Mouse (Mus musculus) forebrain, embryonic 12.5 days (tissue): Measurements from ENCODE around the gene Ddx4. TPM values are rescaled to one million over a fixed set of nuclear protein-coding genes. Genes with fewer than 3 reads are reported as not detected.
"Not testable (repeated sequence)": the region's sequence is repeated elsewhere in the genome, so short reads cannot be mapped to it uniquely, and the experiment has no call there.

Experiments used
- ATAC-seq: fragments of 200-750 bp; cut with Nextera tagmentation; 2 replicates; pipeline ENCODE4 v1.8.0; 2017; ENCODE audit warnings: moderate TSS enrichment; ENCODE audit not compliant: low FRiP score
- H3K27ac ChIP-seq: fragments of 300-500 bp; sonication (generic); 2 replicates; pipeline ENCODE4 v1.5.1; 2016; ENCODE audit warnings: mild to moderate bottlenecking
- H3K27me3 ChIP-seq: fragments of 300-500 bp; sonication (generic); 2 replicates; pipeline ENCODE4 v1.6.1; 2016; ENCODE audit warnings: mild to moderate bottlenecking
- H3K36me3 ChIP-seq: fragments of 300-500 bp; sonication (generic); replicated peaks from 2 replicates; pipeline ENCODE4 v1.6.1; 2016; ENCODE audit warnings: mild to moderate bottlenecking
- H3K4me1 ChIP-seq: fragments of 300-500 bp; sonication (generic); 2 replicates; pipeline ENCODE4 v1.6.1; 2016
- H3K4me2 ChIP-seq: fragments of 300-500 bp; sonication (generic); 2 replicates; pipeline ENCODE4 v1.6.1; 2016; ENCODE audit warnings: mild to moderate bottlenecking, moderate library complexity
- H3K4me3 ChIP-seq: fragments of 300-500 bp; sonication (generic); replicated peaks from 2 replicates; pipeline ENCODE4 v1.5.1; 2016; ENCODE audit warnings: mild to moderate bottlenecking
- H3K9ac ChIP-seq: fragments of 300-500 bp; sonication (generic); 2 replicates; pipeline ENCODE4 v1.6.1; 2016; ENCODE audit warnings: mild to moderate bottlenecking
- H3K9me3 ChIP-seq: fragments of 300-500 bp; sonication (generic); 2 replicates; pipeline ENCODE4 v1.6.1; 2016
- WGBS: fragments of 180-500 bp; shearing (Covaris S2); methylation state at CpG from one replicate; pipeline ENCODE4 v1.1.7; 2016; 5-methylcytosine and 5-hydroxymethylcytosine counted together
- polyA plus RNA-seq: library from polyadenylated mRNA; unstranded; fragments of >200 nt; fragmentation: Nextera tagmentation; extraction: Ambion mirVana; gene quantifications from 2 replicates; pipeline ENCODE4 v1.2.1, GENCODE M21; 2016

Gene Ddx4
- polyA plus RNA-seq, 1 experiment from 2014 or later, result 0.86 TPM

DNA sequence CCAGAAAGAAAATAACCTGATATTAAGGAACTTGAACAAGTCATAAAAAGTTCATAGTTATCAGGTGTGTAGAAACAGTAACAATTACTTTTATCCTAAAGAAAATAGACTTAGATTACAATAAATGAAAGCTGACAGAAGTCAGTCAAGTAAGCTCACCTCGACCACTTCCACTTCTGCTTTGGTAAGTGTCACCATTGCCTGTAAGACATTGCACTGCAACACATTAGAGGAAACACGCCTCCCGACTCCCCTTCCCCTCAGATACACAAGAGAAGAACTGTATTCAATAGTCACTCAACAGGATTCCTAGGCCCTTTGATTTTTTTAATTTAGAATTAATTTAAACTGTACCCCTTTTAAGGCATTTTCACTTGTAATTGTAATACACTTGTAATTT is 27.7 kb downstream of the Ddx4 start:
- Histone ChIP-seq H3K4me3 (no peak overlapping the region), H3K4me1 (no peaks in the 10 kb centered on the region), H3K9ac (no peak overlapping the region), H3K27ac (no peak overlapping the region), H3K4me2 (no peak overlapping the region), H3K27me3 (no peaks in the 10 kb centered on the region), H3K36me3 (no peaks in the 10 kb centered on the region), H3K9me3 (no peaks in the 10 kb centered on the region)
- no peak for ATAC-seq
- 88% methylated on average over 3 of the region's 3 CpGs for WGBS

GRCm38 (mm10) chr13:112623656-112624055 is 28.6 kb downstream of the Ddx4 start:
- 68% methylated on average over 7 of the region's 7 CpGs for WGBS

DNA sequence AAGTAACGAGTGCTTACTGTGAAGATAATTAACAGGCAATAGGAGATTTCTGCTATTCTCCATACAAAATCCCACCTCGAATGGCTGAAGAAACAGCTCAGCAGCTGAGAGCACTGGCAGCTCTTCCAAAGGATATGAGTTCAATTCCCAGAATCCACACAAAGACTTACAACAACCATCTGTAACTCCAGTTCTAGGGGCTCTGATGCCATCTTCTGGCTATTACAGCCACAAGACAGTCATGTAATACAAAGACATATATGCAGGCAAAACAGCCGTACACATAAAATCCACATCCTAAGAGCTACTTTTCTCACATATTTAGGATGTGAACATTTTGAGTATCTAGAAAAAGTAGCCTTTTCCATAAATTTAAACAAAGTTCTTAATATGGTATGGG is 30.7 kb downstream of the Ddx4 start:
- no peak for ATAC-seq
- no peak overlapping the region for H3K27ac ChIP-seq
- no peaks in the 10 kb centered on the region for H3K4me1 ChIP-seq
- WGBS, result 76% methylated on average over 3 of the region's 3 CpGs
- no peak overlapping the region for H3K9ac ChIP-seq
- H3K27me3 ChIP-seq, result no peaks in the 10 kb centered on the region
- H3K4me3 ChIP-seq, result no peak overlapping the region
- H3K9me3 ChIP-seq, result no peaks in the 10 kb centered on the region
- no peaks in the 10 kb centered on the region for H3K36me3 ChIP-seq
- no peak overlapping the region for H3K4me2 ChIP-seq

More at GRCm38 (mm10) chr13:112623656-112624055, 28.6 kb downstream of the Ddx4 start:
- H3K27ac ChIP-seq, result no peak overlapping the region
- no peak for ATAC-seq
- no peak overlapping the region for H3K4me3 ChIP-seq
- H3K9me3 ChIP-seq, result no peaks in the 10 kb centered on the region
- H3K4me2 ChIP-seq, result no peak overlapping the region
- H3K9ac ChIP-seq, result no peak overlapping the region
- no peaks in the 10 kb centered on the region for H3K27me3 ChIP-seq
- H3K4me1 ChIP-seq, result no peaks in the 10 kb centered on the region
- no peaks in the 10 kb centered on the region for H3K36me3 ChIP-seq

GRCm38 (mm10) chr13:112608606-112609005 is 43.7 kb downstream of the Ddx4 start:
- no peak overlapping the region for H3K4me3 ChIP-seq
- no peak for ATAC-seq
- H3K4me1 ChIP-seq, result no peaks in the 10 kb centered on the region
- no peak overlapping the region for H3K9ac ChIP-seq
- H3K9me3 ChIP-seq, result no peaks in the 10 kb centered on the region
- H3K36me3 ChIP-seq, result no peaks in the 10 kb centered on the region
- H3K27ac ChIP-seq, result no peak overlapping the region
- 96% methylated on average over 3 of the region's 3 CpGs for WGBS
- H3K4me2 ChIP-seq, result no peak overlapping the region
- H3K27me3 ChIP-seq, result no peaks in the 10 kb centered on the region

GRCm38 (mm10) chr13:112604411-112604810 is 47.9 kb downstream of the Ddx4 start:
- ATAC-seq, result no peak
- Histone ChIP-seq H3K4me3 (no peak overlapping the region), H3K27me3 (no peaks in the 10 kb centered on the region), H3K27ac (no peak overlapping the region), H3K4me2 (no peak overlapping the region), H3K9ac (no peak overlapping the region), H3K9me3 (no peaks in the 10 kb centered on the region), H3K36me3 (no peaks in the 10 kb centered on the region), H3K4me1 (no peaks in the 10 kb centered on the region)
- WGBS, result 71% methylated on average over 4 of the region's 4 CpGs

- no peak for ATAC-seq
- no peaks in the 10 kb centered on the region for H3K36me3 ChIP-seq
- H3K27me3 ChIP-seq, result no peaks in the 10 kb centered on the region
- H3K4me2 ChIP-seq, result no peak overlapping the region
- H3K9ac ChIP-seq, result no peak overlapping the region
- H3K27ac ChIP-seq, result no peak overlapping the region
- no peaks in the 10 kb centered on the region for H3K4me1 ChIP-seq
- H3K9me3 ChIP-seq, result no peaks in the 10 kb centered on the region
- H3K4me3 ChIP-seq, result no peak overlapping the region
- 100% methylated on average over 1 of the region's 1 CpGs for WGBS
These were observed 48.4 kb downstream of the Ddx4 start for GRCm38 (mm10) chr13:112603839-112604238.

- no peaks in the 10 kb centered on the region for H3K27me3 ChIP-seq
- H3K4me3 ChIP-seq, result no peak overlapping the region
- no peak overlapping the region for H3K9ac ChIP-seq
- no peaks in the 10 kb centered on the region for H3K9me3 ChIP-seq
- no peaks in the 10 kb centered on the region for H3K4me1 ChIP-seq
- H3K4me2 ChIP-seq, result no peak overlapping the region
- H3K36me3 ChIP-seq, result no peaks in the 10 kb centered on the region
- 93% methylated on average over 2 of the region's 2 CpGs for WGBS
- H3K27ac ChIP-seq, result no peak overlapping the region
- ATAC-seq, result no peak
These were observed 49.7 kb downstream of the Ddx4 start for GRCm38 (mm10) chr13:112602607-112603006.

GRCm38 (mm10) chr13:112594260-112594659 is 58.0 kb downstream of the Ddx4 start, which contains the start of gene Il31ra:
Gene Il31ra (minus strand): TSS chr13:112594360.
- WGBS, result 98% methylated on average over 6 of the region's 8 CpGs
- ATAC-seq, H3K4me3 ChIP-seq: not testable (repeated sequence)

DNA sequence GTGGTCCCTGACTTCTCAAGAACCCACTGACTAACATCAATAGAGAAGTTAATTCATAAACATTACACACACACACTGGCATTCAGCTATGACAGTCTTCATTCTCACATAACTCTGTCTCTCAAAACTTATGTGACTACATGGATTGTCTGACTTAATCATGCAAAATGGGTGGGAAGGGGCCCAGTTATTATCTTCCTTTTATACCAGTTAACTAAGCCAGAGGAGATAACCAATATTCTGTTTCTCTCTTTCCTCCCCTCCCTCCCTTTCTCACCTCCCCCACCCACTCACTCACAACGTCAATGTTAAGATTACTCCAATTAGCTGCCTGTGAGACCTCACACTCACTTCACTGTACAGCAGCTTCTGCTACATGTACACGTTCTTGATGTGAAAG is 62.0 kb downstream of the Ddx4 start:
- Histone ChIP-seq H3K36me3 (no peaks in the 10 kb centered on the region), H3K4me3 (no peak overlapping the region), H3K27me3 (no peaks in the 10 kb centered on the region), H3K27ac (no peak overlapping the region), H3K4me2 (no peak overlapping the region), H3K9me3 (no peaks in the 10 kb centered on the region), H3K4me1 (no peaks in the 10 kb centered on the region), H3K9ac (no peak overlapping the region)
- WGBS, result 57% methylated on average over 2 of the region's 2 CpGs
- ATAC-seq, result no peak

More at GRCm38 (mm10) chr13:112594260-112594659, 58.0 kb downstream of the Ddx4 start, which contains the start of gene Il31ra:
- not testable (repeated sequence) for H3K9me3 ChIP-seq, H3K27ac ChIP-seq, H3K9ac ChIP-seq, H3K36me3 ChIP-seq, H3K4me2 ChIP-seq, H3K4me1 ChIP-seq, H3K27me3 ChIP-seq

- no peak overlapping the region for H3K4me2 ChIP-seq
- no peaks in the 10 kb centered on the region for H3K27me3 ChIP-seq
- no peaks in the 10 kb centered on the region for H3K36me3 ChIP-seq
- H3K9ac ChIP-seq, result no peak overlapping the region
- H3K4me1 ChIP-seq, result no peaks in the 10 kb centered on the region
- no peak overlapping the region for H3K27ac ChIP-seq
- H3K9me3 ChIP-seq, result no peaks in the 10 kb centered on the region
- no peak for ATAC-seq
- H3K4me3 ChIP-seq, result no peak overlapping the region
These were observed 62.6 kb downstream of the Ddx4 start for GRCm38 (mm10) chr13:112589625-112590024.

- Histone ChIP-seq H3K27ac (no peak overlapping the region), H3K4me2 (no peak overlapping the region), H3K9ac (no peak overlapping the region), H3K27me3 (no peaks in the 10 kb centered on the region), H3K9me3 (no peaks in the 10 kb centered on the region), H3K36me3 (no peaks in the 10 kb centered on the region), H3K4me1 (peaks cover 11% of the 10 kb centered on the region), H3K4me3 (no peak overlapping the region)
- ATAC-seq, result no peak
- WGBS, result 52% methylated on average over 7 of the region's 7 CpGs
These were observed 67.6 kb downstream of the Ddx4 start for GRCm38 (mm10) chr13:112584556-112585237.

GRCm38 (mm10) chr13:112582291-112582690 is 70.0 kb downstream of the Ddx4 start:
- Histone ChIP-seq H3K36me3 (no peaks in the 10 kb centered on the region), H3K27ac (no peak overlapping the region), H3K4me3 (no peak overlapping the region), H3K27me3 (no peaks in the 10 kb centered on the region), H3K9me3 (no peaks in the 10 kb centered on the region), H3K4me1 (peaks cover 11% of the 10 kb centered on the region), H3K9ac (no peak overlapping the region), H3K4me2 (no peak overlapping the region)
- ATAC-seq, result no peak
- 78% methylated on average over 8 of the region's 8 CpGs for WGBS

DNA sequence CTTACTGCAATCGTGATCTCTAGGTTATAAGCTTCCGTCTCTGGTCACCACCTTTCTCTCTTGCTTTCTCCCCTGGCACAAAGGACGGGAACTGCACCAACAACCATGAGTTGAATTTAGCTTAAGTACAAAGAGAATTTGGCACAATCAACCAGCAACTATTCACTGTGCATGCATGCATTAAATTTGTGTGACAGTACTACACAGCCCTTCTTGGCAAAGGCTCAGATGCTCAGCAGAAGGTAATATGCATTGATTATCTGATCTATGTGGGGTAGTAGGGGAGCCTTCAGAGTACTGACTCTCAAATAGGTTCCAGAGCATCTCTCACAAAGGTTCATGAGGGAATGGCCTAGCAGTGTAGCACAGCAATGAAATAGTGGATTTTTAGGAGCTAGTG is 70.5 kb downstream of the Ddx4 start:
- Histone ChIP-seq H3K9ac (no peak overlapping the region), H3K9me3 (no peaks in the 10 kb centered on the region), H3K27ac (no peak overlapping the region), H3K36me3 (no peaks in the 10 kb centered on the region), H3K27me3 (no peaks in the 10 kb centered on the region), H3K4me2 (no peak overlapping the region), H3K4me1 (peaks cover 11% of the 10 kb centered on the region), H3K4me3 (no peak overlapping the region)
- no peak for ATAC-seq
- WGBS, result 71% methylated on average over 3 of the region's 3 CpGs
